Mouse (Mus musculus): Measurements from ENCODE around the gene Dag1. TPM values are rescaled to one million over a fixed set of nuclear protein-coding genes. Genes with fewer than 3 reads are reported as not detected.

Gene Dag1
- total RNA-seq, 2 experiments from 2014 or later, result 168 to 192 TPM

GRCm38 (mm10) chr9:108227911-108228649, 35.7 kb downstream of the Dag1 start:
- DNase-seq, result peak; percentile 42

DNA sequence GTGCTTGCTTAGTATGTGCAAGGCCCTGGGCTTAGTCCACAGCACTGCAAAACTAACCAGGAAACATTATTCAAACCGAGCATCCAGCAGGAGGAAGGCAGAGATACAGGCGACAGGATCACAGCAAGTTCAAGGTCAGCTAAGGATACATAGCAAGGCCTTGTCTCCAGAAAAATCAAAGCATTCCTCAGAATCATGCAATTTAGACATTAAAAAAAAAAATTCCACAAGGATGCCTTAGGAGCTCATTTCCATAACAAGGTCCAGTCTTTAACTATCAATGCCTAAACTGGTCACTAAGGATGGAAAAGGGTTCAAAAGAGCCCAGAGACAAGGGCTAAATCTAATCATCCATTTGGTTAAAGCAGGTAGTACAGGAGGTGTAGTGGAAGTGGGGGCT, 38.6 kb downstream of the Dag1 start:
- DNase-seq, result no peak

DNA sequence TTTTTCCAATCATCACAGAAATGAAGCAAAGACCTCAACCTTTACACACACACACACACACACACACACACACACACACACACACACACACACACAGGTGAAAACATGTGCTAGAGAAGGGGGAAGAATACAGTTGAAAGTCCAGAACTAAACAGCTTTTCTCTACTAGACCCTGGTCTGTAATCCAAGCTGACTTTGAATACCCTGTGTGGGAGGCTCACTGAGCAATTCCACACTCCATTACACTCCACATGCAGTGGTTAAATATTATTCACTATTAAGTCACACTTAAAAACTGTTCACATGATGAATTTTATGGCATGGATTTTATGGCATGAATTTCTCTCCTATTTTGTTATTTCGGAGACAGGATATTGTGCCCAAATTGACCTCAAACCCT, 40.1 kb downstream of the Dag1 start:
- DNase-seq, result no peak

- no peak for DNase-seq
These were observed 42.2 kb downstream of the Dag1 start for GRCm38 (mm10) chr9:108221566-108221965.

DNA sequence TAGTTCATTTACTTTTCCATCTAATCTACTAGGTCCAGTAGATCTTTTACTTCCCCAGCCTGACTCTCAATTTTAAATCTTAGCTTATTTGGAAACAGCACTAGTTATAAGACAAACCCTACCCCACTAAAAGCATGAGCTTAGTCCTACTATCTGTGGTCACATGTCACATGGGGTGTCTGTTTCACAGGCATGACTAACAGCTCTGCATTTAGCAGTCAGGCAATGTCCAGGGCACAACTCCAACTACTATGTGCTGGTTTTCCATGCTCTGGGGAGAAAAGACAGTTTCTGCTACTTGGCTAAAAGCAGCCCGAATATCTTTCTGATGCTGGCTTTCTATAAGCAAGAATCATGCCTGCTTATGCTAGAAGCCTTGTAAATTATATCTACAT, 43.4 kb downstream of the Dag1 start:
- DNase-seq, result peak; percentile 65

GRCm38 (mm10) chr9:108219766-108220379, 43.9 kb downstream of the Dag1 start:
- DNase-seq, result peak; percentile 29

DNA sequence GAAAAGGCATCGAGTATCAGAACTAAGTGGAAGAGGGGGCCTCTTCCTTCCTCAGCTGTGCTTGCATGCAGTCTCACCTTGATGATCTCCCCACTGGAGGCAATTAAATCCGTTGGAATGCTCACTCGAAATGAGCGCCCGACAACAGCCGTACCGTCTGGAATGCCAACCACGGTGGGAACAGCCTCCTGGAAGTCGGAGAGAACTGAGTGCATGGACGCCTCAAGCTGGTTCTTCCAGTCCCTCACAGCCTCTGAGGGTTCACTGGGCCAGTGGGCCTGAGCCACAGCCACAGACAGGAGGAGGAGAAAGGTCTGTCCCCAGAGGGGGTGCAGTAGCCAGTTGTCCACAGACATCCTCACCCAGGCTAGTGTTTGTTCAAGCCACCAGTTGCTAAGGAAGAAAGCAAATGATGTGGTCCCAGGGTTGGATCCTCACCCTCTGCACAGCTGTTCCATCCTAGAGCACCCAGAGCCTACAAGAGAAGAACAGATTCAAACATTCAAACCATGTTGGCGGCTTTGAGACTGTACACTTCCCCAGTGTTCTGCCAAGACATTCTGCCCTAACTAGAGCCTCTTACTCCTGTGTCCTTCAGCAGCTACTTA, 45.7 kb downstream of the Dag1 start:
- no peak for DNase-seq

GRCm38 (mm10) chr9:108217406-108217805, 46.4 kb downstream of the Dag1 start:
- no peak for DNase-seq

GRCm38 (mm10) chr9:108213105-108213504, 50.7 kb downstream of the Dag1 start:
- DNase-seq, result no peak

- no peak for DNase-seq
These were observed 51.3 kb downstream of the Dag1 start for GRCm38 (mm10) chr9:108212426-108212825.

DNA sequence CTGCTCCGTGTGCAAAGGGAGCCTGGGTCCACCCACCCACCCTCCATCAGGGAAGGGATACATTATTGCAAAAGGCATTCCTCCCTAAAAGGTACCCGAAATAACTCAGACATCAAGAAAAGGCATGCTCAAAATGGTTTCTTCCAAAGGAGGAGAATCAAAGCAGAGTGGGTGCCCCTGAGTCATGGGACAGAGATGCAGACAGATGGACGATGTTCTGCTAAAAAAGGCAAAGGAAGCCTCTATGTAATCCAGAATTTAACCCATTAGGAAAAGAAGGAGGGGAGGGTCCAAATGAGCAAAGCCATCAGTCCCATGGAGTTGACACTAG, 58.2 kb downstream of the Dag1 start:
- no peak for DNase-seq

DNA sequence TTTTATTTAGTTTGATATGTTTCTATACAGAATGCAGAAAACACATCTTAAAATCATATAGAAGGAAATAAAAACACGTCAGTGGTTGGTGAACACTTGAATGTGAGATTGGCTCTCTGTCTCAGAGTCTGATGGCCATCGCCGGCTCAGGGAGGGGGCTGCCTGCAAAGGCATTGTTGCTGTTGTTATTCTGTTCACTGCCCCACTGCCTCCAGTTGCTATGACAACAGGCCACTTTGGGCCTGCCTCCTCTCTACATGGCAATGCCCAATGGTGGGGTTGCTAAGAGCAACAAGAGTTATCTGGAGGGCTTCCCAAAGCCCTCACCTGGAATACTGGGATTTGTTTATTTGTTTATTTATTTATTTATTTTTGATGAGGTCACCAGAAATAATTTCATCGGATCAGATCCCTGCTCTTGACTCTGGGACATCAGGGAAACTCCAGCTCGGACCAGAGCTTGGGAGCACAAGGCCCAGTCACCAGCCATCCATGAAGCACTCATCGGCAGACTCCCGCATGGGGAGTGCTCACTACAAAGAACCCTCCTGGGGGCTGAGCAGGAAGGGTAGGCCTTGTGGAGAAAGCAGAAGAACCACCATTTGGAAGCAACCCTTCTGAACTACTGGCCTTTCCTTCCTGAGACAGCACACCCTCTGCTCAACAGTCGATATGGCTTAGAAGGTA, 58.7 kb downstream of the Dag1 start:
- no peak for DNase-seq

DNA sequence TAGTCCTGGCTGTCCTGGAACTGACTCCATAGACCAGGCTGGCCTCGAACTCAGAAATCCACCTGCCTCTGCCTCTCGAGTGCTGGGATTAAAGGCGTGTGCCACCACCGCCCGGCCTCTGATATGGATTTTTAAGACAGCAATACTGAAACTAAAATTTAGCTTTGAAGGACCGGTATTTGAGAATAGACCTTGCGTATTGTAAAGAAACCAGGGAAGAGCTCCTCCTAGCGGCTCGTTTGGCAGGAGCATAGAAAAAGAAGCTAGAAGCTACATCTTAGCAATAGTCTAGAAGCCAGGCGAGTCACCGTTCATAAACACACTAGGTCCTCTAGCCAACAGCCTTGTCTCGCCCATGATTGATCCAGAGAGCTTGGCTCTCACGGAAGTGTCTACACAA, 60.7 kb downstream of the Dag1 start:
- peak; percentile 84 for DNase-seq

DNA sequence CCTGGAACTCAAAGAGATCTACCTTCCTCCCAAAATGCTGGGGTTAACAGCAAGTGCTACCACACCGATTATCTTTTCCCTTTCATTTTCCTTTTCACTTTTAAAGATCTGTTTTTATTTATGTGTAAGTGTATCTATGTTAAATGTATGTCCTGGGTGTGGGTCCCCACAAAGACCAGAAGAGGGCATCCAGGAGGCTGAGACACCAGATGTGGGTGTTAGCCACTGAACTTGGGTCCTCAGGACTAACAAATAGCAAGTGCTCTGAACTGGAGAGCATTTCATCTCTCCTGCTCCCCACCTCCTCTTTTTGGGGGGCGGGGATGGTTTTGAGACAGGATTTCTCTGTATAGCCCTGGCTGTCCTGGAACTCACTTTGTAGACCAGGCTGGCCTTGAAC, 61.6 kb downstream of the Dag1 start:
- no peak for DNase-seq

DNA sequence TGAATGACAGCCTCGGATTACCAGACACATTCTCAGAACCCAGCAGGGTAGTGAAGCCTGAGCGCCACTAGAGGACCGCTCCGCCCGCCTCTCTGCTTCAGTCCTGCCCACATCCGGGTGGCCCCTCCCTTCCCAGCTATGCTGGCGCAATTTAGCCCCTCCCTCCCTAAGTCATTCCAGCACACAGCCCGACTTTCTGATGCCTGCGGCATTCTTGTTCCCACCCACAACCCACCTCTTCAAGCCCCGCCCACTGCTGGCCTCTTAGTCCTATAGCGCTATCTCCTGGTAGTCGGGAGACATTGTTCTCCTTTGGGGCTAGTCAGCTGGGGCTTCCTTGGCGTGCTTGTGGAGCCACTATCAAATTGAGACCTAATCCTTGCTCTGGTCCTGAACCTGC, 62.6 kb downstream of the Dag1 start:
- DNase-seq, result peak; percentile 95

- no peak for DNase-seq
These were observed 65.1 kb downstream of the Dag1 start for GRCm38 (mm10) chr9:108198621-108199020.

- peak; percentile 27 for DNase-seq
These were observed 66.7 kb downstream of the Dag1 start for GRCm38 (mm10) chr9:108196920-108197677.

DNA sequence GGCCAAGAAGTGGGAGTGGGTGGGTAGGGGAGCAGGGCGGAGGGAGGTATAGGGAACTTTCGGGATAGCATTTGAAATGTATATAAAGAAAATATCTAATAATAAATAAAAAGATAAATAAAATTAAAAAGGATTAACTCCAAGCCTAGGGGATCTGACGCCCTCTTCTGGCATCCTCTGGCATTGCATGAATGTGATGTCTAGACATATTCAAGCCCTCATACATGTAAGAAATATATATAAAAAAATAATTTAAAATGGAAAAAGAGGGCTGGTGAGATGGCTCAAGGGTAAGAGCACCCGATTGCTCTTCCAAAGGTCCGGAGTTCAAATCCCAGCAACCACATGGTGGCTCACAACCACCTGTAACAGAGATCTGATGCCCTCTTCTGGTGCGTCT, 67.5 kb downstream of the Dag1 start:
- DNase-seq, result peak; percentile 45

GRCm38 (mm10) chr9:108189787-108190679, 73.7 kb downstream of the Dag1 start, which contains the start of gene Bsn:
Gene Bsn, minus strand, starts transcription at chr9:108190384.
- DNase-seq, result peak; percentile 83

DNA sequence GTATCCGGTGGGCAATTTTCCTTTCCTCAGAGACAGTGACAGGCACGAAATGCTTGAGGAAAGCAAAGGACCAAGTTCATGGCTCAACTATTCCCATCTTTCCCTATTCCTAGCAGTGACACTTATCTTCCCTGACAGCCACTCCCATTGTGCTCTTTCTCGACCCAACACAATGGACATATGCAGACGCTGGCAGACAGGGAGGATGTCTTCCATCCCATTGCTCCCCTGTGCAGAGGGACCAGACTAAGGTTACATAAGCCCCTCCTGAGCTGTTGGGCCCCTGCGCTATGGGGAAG, 74.3 kb downstream of the Dag1 start:
- DNase-seq, result no peak

DNA sequence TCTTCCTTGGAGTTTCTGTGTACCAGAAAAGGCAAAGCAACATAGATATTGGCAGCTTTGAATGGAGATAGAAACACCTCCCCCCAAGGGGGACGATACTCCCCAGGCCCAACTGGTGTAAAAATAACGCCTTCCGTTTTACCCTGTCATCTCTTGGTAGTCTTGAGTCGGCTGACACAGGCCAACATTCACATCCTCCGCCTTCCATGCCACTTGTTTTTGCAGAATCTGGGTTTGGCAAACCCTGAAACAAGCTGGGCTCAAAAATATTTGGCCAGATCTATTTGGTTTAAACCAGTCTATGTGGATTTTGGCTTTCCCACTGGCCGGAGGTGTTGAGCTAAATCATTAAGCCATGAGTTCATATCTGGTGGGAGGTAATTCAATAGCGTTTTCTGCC, 74.7 kb downstream of the Dag1 start:
- no peak for DNase-seq

- no peak for DNase-seq
These were observed 75.2 kb downstream of the Dag1 start for GRCm38 (mm10) chr9:108188511-108188910.
